Mouse (Mus musculus): ENCODE data around the gene Wrap53. TPM values are rescaled to one million over a fixed set of nuclear protein-coding genes. Genes with fewer than 3 reads are reported as not detected.
"Not testable (repeated sequence)": the region's sequence is repeated elsewhere in the genome, so short reads cannot be mapped to it uniquely, and the experiment has no call there.

Gene Wrap53
- 45.0 and 50.7 TPM in 2 replicates for polyA plus RNA-seq (2016; fragmentation: Nextera tagmentation; extraction: Ambion mirVana)

GRCm38 (mm10) chr11:69580091-69580514 lies at the start of gene Wrap53, which contains the start of gene Trp53:
TSS of gene Wrap53 (minus strand) at chr11:69580255.
TSS of gene Trp53 (plus strand) at chr11:69580359.
- DNase-seq (ENCODE audit: low spot score): peak; percentile 91
- H3K27me3 ChIP-seq (ENCODE audit: low read depth, poor library complexity, severe bottlenecking): no peaks in the 10 kb centered on the region
- H3K36me3 ChIP-seq: peaks cover 41% of the 10 kb centered on the region
- peaks cover 50% of the 10 kb centered on the region for H3K4me1 ChIP-seq
- no peaks in the 10 kb centered on the region for H3K9me3 ChIP-seq (replicated peaks)
- peak within 1 kb of the TSS; percentile 91 for H3K27ac ChIP-seq (replicated peaks)
- peak within 1 kb of the TSS; percentile 90 for H3K4me3 ChIP-seq
- under 1% methylated on average over 13 of the region's 13 CpGs for WGBS

- no peak overlapping the region for H3K4me3 ChIP-seq
- no peaks in the 10 kb centered on the region for H3K9me3 ChIP-seq (replicated peaks)
- H3K27ac ChIP-seq (replicated peaks): no peak overlapping the region
- 59% methylated on average over 1 of the region's 1 CpGs for whole genome bisulfite sequencing
- no peaks in the 10 kb centered on the region for H3K27me3 ChIP-seq (ENCODE audit: low read depth, poor library complexity, severe bottlenecking)
- no peak for DNase-seq (ENCODE audit: low spot score)
- peaks cover 25% of the 10 kb centered on the region for H3K4me1 ChIP-seq
- peaks cover 4% of the 10 kb centered on the region; the same call in 1 of the 2 replicates for H3K36me3 ChIP-seq
Observed at GRCm38 (mm10) chr11:69629802-69630201, 49.7 kb upstream of the Wrap53 start.

- DNase-seq (ENCODE audit: low spot score): peak; percentile 83
- no peaks in the 10 kb centered on the region for H3K9me3 ChIP-seq (replicated peaks)
- H3K27ac ChIP-seq (replicated peaks): no peak overlapping the region
- peaks cover 14% of the 10 kb centered on the region for H3K4me1 ChIP-seq
- no peak overlapping the region for H3K4me3 ChIP-seq
- H3K27me3 ChIP-seq (ENCODE audit: low read depth, poor library complexity, severe bottlenecking): no peaks in the 10 kb centered on the region
- H3K36me3 ChIP-seq: no peaks in the 10 kb centered on the region
- WGBS: 40% methylated on average over 6 of the region's 6 CpGs
Observed at GRCm38 (mm10) chr11:69628286-69628685, 48.2 kb upstream of the Wrap53 start.

- not testable (repeated sequence) for H3K27ac ChIP-seq (replicated peaks); H3K36me3 ChIP-seq; H3K27me3 ChIP-seq (ENCODE audit: low read depth, poor library complexity, severe bottlenecking); H3K4me3 ChIP-seq; DNase-seq (ENCODE audit: low spot score); H3K9me3 ChIP-seq (replicated peaks)
- H3K4me1 ChIP-seq: peaks cover 21% of the 10 kb centered on the region
- WGBS: 75% methylated on average over 2 of the region's 2 CpGs
Observed at GRCm38 (mm10) chr11:69624339-69624738, 44.3 kb upstream of the Wrap53 start.

- H3K27me3 ChIP-seq (ENCODE audit: low read depth, poor library complexity, severe bottlenecking): peaks cover 3% of the 10 kb centered on the region; the same call in 1 of the 2 replicates
- no peak overlapping the region for H3K27ac ChIP-seq (replicated peaks)
- no peaks in the 10 kb centered on the region for H3K36me3 ChIP-seq
- no peak for DNase-seq (ENCODE audit: low spot score)
- no peaks in the 10 kb centered on the region for H3K9me3 ChIP-seq (replicated peaks)
- 76% methylated on average over 4 of the region's 4 CpGs for WGBS
- H3K4me3 ChIP-seq: peak overlapping the region; percentile 59; the same call in 1 of the 2 replicates
- peaks cover 25% of the 10 kb centered on the region for H3K4me1 ChIP-seq
Observed at GRCm38 (mm10) chr11:69623006-69623405, 43.0 kb upstream of the Wrap53 start.

- DNase-seq (ENCODE audit: low spot score): no peak
- peak overlapping the region; percentile 59 for H3K4me3 ChIP-seq
- H3K27me3 ChIP-seq (ENCODE audit: low read depth, poor library complexity, severe bottlenecking): peaks cover 9% of the 10 kb centered on the region; the same call in 1 of the 2 replicates
- no peaks in the 10 kb centered on the region for H3K36me3 ChIP-seq
- no peaks in the 10 kb centered on the region for H3K9me3 ChIP-seq (replicated peaks)
- peaks cover 29% of the 10 kb centered on the region for H3K4me1 ChIP-seq
- WGBS: 60% methylated on average over 6 of the region's 6 CpGs
- H3K27ac ChIP-seq (replicated peaks): peak overlapping the region; percentile 93
Observed at GRCm38 (mm10) chr11:69622406-69622805, 42.4 kb upstream of the Wrap53 start.

- Histone ChIP-seq H3K27ac (replicated peaks) (peak within 1 kb of the TSS; percentile 93), H3K9me3 (replicated peaks) (no peaks in the 10 kb centered on the region), H3K4me3 (peak within 1 kb of the TSS; percentile 59), H3K27me3 (ENCODE audit: low read depth, poor library complexity, severe bottlenecking) (peaks cover 10% of the 10 kb centered on the region; the same call in 1 of the 2 replicates), H3K4me1 (peaks cover 29% of the 10 kb centered on the region), H3K36me3 (no peaks in the 10 kb centered on the region)
- 2% methylated on average over 20 of the region's 20 CpGs for WGBS
- peak; percentile 87 for DNase-seq (ENCODE audit: low spot score)
Observed at GRCm38 (mm10) chr11:69621571-69622268, 41.7 kb upstream of the Wrap53 start, which contains the start of gene Sat2. TSS of gene Sat2 (plus strand) at chr11:69622024.

GRCm38 (mm10) chr11:69620394-69621081 lies 40.5 kb upstream of the Wrap53 start:
- Histone ChIP-seq H3K9me3 (replicated peaks) (no peaks in the 10 kb centered on the region), H3K27ac (replicated peaks) (peak overlapping the region; percentile 93; the same call in 1 of the 2 replicates), H3K27me3 (ENCODE audit: low read depth, poor library complexity, severe bottlenecking) (peaks cover 18% of the 10 kb centered on the region), H3K4me1 (peaks cover 29% of the 10 kb centered on the region), H3K4me3 (no peak overlapping the region), H3K36me3 (no peaks in the 10 kb centered on the region)
- no peak for DNase-seq (ENCODE audit: low spot score)
- WGBS: 89% methylated on average over 7 of the region's 7 CpGs

- no peaks in the 10 kb centered on the region for H3K36me3 ChIP-seq
- H3K9me3 ChIP-seq (replicated peaks): no peaks in the 10 kb centered on the region
- H3K4me1 ChIP-seq: peaks cover 35% of the 10 kb centered on the region
- WGBS: 74% methylated on average over 5 of the region's 5 CpGs
- no peak within 1 kb of the TSS for H3K27ac ChIP-seq (replicated peaks)
- no peak for DNase-seq (ENCODE audit: low spot score)
- H3K4me3 ChIP-seq: no peak within 1 kb of the TSS
- H3K27me3 ChIP-seq (ENCODE audit: low read depth, poor library complexity, severe bottlenecking): peaks cover 29% of the 10 kb centered on the region
Observed at GRCm38 (mm10) chr11:69617805-69618204, 37.8 kb upstream of the Wrap53 start, which contains the start of gene Shbg. TSS of gene Shbg (minus strand) at chr11:69617905.

- Histone ChIP-seq H3K9me3 (replicated peaks) (no peaks in the 10 kb centered on the region), H3K4me1 (peaks cover 25% of the 10 kb centered on the region), H3K27ac (replicated peaks) (no peak overlapping the region), H3K4me3 (no peak overlapping the region), H3K36me3 (no peaks in the 10 kb centered on the region), H3K27me3 (ENCODE audit: low read depth, poor library complexity, severe bottlenecking) (peaks cover 29% of the 10 kb centered on the region)
- no peak for DNase-seq (ENCODE audit: low spot score)
- 49% methylated on average over 10 of the region's 10 CpGs for whole genome bisulfite sequencing
Observed at GRCm38 (mm10) chr11:69616781-69617180, 36.7 kb upstream of the Wrap53 start.

- Histone ChIP-seq H3K27ac (replicated peaks) (peak overlapping the region; percentile 78; the same call in 1 of the 2 replicates), H3K27me3 (ENCODE audit: low read depth, poor library complexity, severe bottlenecking) (peaks cover 29% of the 10 kb centered on the region), H3K4me3 (peak overlapping the region; percentile 36), H3K4me1 (peaks cover 20% of the 10 kb centered on the region)
- WGBS: 53% methylated on average over 11 of the region's 11 CpGs
- H3K9me3 ChIP-seq (replicated peaks); DNase-seq (ENCODE audit: low spot score); H3K36me3 ChIP-seq: not testable (repeated sequence)
Observed at GRCm38 (mm10) chr11:69614257-69614588, 34.2 kb upstream of the Wrap53 start.

GRCm38 (mm10) chr11:69613553-69614256 lies 33.6 kb upstream of the Wrap53 start:
- 6% methylated on average over 19 of the region's 19 CpGs for WGBS
- Histone ChIP-seq H3K36me3 (no peaks in the 10 kb centered on the region), H3K27ac (replicated peaks) (peak overlapping the region; percentile 78), H3K4me1 (peaks cover 20% of the 10 kb centered on the region), H3K27me3 (ENCODE audit: low read depth, poor library complexity, severe bottlenecking) (peaks cover 29% of the 10 kb centered on the region), H3K9me3 (replicated peaks) (no peaks in the 10 kb centered on the region), H3K4me3 (peak overlapping the region; percentile 36)
- DNase-seq (ENCODE audit: low spot score): peak; percentile 84
